Comparison of ENCODE assay signal across 22 mouse cellular contexts in the genomic region with DNA sequence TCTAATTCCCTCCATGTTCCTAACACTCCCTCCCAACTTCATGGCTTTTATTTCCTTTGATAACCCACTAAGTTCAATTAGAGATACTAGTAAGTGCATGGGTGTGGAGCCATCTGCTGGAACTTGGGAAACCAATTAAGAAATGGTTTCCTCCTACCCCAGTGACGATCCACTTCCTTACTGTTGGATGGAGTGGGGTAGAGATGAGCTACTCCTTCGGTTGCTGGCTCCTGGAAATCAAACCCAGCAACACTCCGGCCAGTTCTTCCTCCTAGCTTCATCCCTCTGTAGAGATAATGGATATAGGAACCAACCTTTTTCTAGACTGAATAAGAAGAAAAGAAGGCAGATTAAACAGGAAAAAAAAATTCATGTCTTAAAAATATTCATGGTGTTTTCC.
DNase-seq lines count a peak whose midpoint lies in the region; ATAC-seq and TF ChIP-seq lines count a peak whose summit lies in the region.
"Had no signal": no experiment of that assay in that cellular context is flagged by ENCODE, and none has a peak within 500 bp of the region (broad histone marks: within the 10 kb centered on the region; RNA-seq: fewer than 3 reads in every experiment).

No protein-coding gene starts in this region.

- intact Hi-C loops in heart, adult 2 months (cut with DNase I) = no loop called here
- intact Hi-C loops in heart, postnatal 36 days (cut with DNase I) = no loop called here

- ATAC-seq in liver, postnatal 0 days = no peak
- no peak for ATAC-seq in stomach, postnatal 0 days (ENCODE audit: low FRiP score, low TSS enrichment)
- ATAC-seq: forebrain, embryonic 14.5 days had no signal

- H3K27ac ChIP-seq in heart, adult 2 months = no peak overlapping the region
- no peak overlapping the region for H3K27ac ChIP-seq in liver, postnatal 0 days (ENCODE audit: low read depth)
- H3K27ac ChIP-seq in MEL (ENCODE audit: control insufficient read depth, low read depth, low read length) = no peak overlapping the region
- no peak overlapping the region for H3K27ac ChIP-seq in stomach, postnatal 0 days (replicated peaks)
- H3K27ac ChIP-seq: embryonic facial prominence, embryonic 15.5 days; forebrain, embryonic 10.5 days; gastrocnemius, adult 2 months; heart, embryonic 15.5 days; hindbrain, embryonic 15.5 days had no signal

- no peak for TF ChIP-seq EP300 in heart, adult 2 months (IDR thresholded peaks at IDR 0.05; ENCODE audit: insufficient read depth, low read depth, low read length)
- TF ChIP-seq EP300 in liver, postnatal 0 days (IDR thresholded peaks at IDR 0.05; ENCODE audit: low read depth) = no peak
- no peak for TF ChIP-seq EP300 in MEL (IDR thresholded peaks at IDR 0.05; ENCODE audit: low read depth in 1 of 2, low read length in 2 of 2)
- TF ChIP-seq EP300 in stomach, postnatal 0 days (optimal IDR thresholded peaks at IDR 0.05) = no peak

- H3K36me3 ChIP-seq in heart, adult 2 months (ENCODE audit: control insufficient read depth, insufficient read depth, low read length) = no peaks in the 10 kb centered on the region
- no peaks in the 10 kb centered on the region for H3K36me3 ChIP-seq in liver, postnatal 0 days (replicated peaks; ENCODE audit: insufficient read depth, low read length)
- no peaks in the 10 kb centered on the region; a peak in 2 of 4 replicates for H3K36me3 ChIP-seq in MEL (ENCODE audit: control insufficient read depth in 1 of 2, insufficient read depth in 2 of 2, low read length in 2 of 2)
- H3K36me3 ChIP-seq in stomach, postnatal 0 days (ENCODE audit: control insufficient read depth, insufficient read depth, low read length) = no peaks in the 10 kb centered on the region
- H3K36me3 ChIP-seq: embryonic facial prominence, embryonic 15.5 days; forebrain, embryonic 10.5 days; heart, embryonic 15.5 days; hindbrain, embryonic 15.5 days had no signal

- H3K4me1 ChIP-seq in heart, adult 2 months (ENCODE audit: control insufficient read depth, insufficient read depth, low read length) = peaks cover 2% of the 10 kb centered on the region
- peaks cover 5% of the 10 kb centered on the region for H3K4me1 ChIP-seq in liver, postnatal 0 days (ENCODE audit: insufficient read depth)
- H3K4me1 ChIP-seq in MEL (ENCODE audit: control insufficient read depth in 1 of 2, insufficient read depth in 2 of 2, low read length in 2 of 2) = no peaks in the 10 kb centered on the region
- no peaks in the 10 kb centered on the region for H3K4me1 ChIP-seq in stomach, postnatal 0 days (replicated peaks; ENCODE audit: control insufficient read depth, insufficient read depth)
- H3K4me1 ChIP-seq: hindbrain, embryonic 15.5 days had no signal

- H3K9ac ChIP-seq in heart, adult 2 months (ENCODE audit: low read depth, low read length) = no peak overlapping the region
- no peak overlapping the region for H3K9ac ChIP-seq in liver, postnatal 0 days (replicated peaks)
- H3K9ac ChIP-seq in MEL (ENCODE audit: control insufficient read depth, low read depth, low read length, poor library complexity, severe bottlenecking) = no peak overlapping the region
- H3K9ac ChIP-seq in stomach, postnatal 0 days (ENCODE audit: low read length) = no peak overlapping the region
- H3K9ac ChIP-seq: embryonic facial prominence, embryonic 15.5 days; heart, embryonic 15.5 days; hindbrain, embryonic 15.5 days had no signal

- WGBS in heart, adult 2 months = 67% methylated on average over 3 of the region's 3 CpGs
- 59% methylated on average over 3 of the region's 3 CpGs for WGBS in liver, postnatal 0 days (ENCODE audit: insufficient replicate concordance)
- WGBS in stomach, postnatal 0 days = 86% methylated on average over 3 of the region's 3 CpGs

- no peaks in the 10 kb centered on the region; the same call in 1 of the 2 replicates for H3K79me2 ChIP-seq in heart, adult 2 months (replicated peaks; ENCODE audit: control insufficient read depth, insufficient read depth, low read length)
- no peaks in the 10 kb centered on the region for H3K79me2 ChIP-seq in MEL (ENCODE audit: control insufficient read depth, insufficient read depth, low read length, poor library complexity)

- peak; percentile 5; the same call in 1 of the 2 replicates for TF ChIP-seq RAD21 in MEL (IDR thresholded peaks at IDR 0.05; ENCODE audit: low read depth, low read length)

- H3K4me3 ChIP-seq in heart, adult 2 months = no peak overlapping the region
- H3K4me3 ChIP-seq in liver, postnatal 0 days (ENCODE audit: low read depth, low read length) = no peak overlapping the region
- no peak overlapping the region for H3K4me3 ChIP-seq in MEL (ENCODE audit: control insufficient read depth in 1 of 2, insufficient read depth in 1 of 2, low read depth in 2 of 2, low read length in 2 of 2)
- no peak overlapping the region for H3K4me3 ChIP-seq in stomach, postnatal 0 days (ENCODE audit: low read depth, low read length)
- H3K4me3 ChIP-seq: embryonic facial prominence, embryonic 15.5 days; erythroblast, embryonic 14.5 days; forebrain, embryonic 10.5 days; gastrocnemius, adult 2 months; heart, embryonic 15.5 days; hindbrain, embryonic 15.5 days had no signal

- H3K27me3 ChIP-seq in heart, adult 2 months (ENCODE audit: control insufficient read depth, insufficient read depth, low read length) = no peaks in the 10 kb centered on the region
- no peaks in the 10 kb centered on the region for H3K27me3 ChIP-seq in liver, postnatal 0 days (ENCODE audit: insufficient read depth, low read length)
- H3K27me3 ChIP-seq in MEL (ENCODE audit: control insufficient read depth in 1 of 2, insufficient read depth in 2 of 2, low read length in 2 of 2) = peaks cover 0 to 4% of the 10 kb centered on the region in 2 experiments; a peak in 2 of 4 replicates
- no peaks in the 10 kb centered on the region for H3K27me3 ChIP-seq in stomach, postnatal 0 days (ENCODE audit: control insufficient read depth, insufficient read depth, low read length)
- H3K27me3 ChIP-seq: CH12.LX; embryonic facial prominence, embryonic 15.5 days; heart, embryonic 15.5 days; hindbrain, embryonic 15.5 days had no signal

- no peaks in the 10 kb centered on the region for H3K9me3 ChIP-seq in liver, postnatal 0 days (ENCODE audit: low read length)
- H3K9me3 ChIP-seq in MEL (replicated peaks; ENCODE audit: insufficient read depth, low read length) = no peaks in the 10 kb centered on the region
- no peaks in the 10 kb centered on the region for H3K9me3 ChIP-seq in stomach, postnatal 0 days (ENCODE audit: control insufficient read depth, low read length)
- H3K9me3 ChIP-seq: embryonic facial prominence, embryonic 15.5 days; forebrain, embryonic 10.5 days; heart, embryonic 15.5 days; hindbrain, embryonic 15.5 days had no signal

- no peak for DNase-seq in heart, adult 2 months
- DNase-seq in heart, postnatal 36 days = no peak
- DNase-seq in liver, postnatal 0 days = no peak
- DNase-seq in liver (no peak), MEL (ENCODE audit: low read depth, low spot score) (no peak)
- DNase-seq in stomach, postnatal 0 days (ENCODE audit: low spot score) = no peak
- no peak for DNase-seq in right cerebral cortex, postnatal 4 days
- DNase-seq: adrenal gland, postnatal 25 days; cerebellum, adult 2 months; cerebellum, postnatal 10 days; embryo, embryonic 11 days; gastrocnemius, adult 2 months; gastrocnemius, postnatal 25 days; heart, postnatal 14 days had no signal

- no peak overlapping the region for H3K4me2 ChIP-seq in liver, postnatal 0 days (ENCODE audit: low read depth, low read length)
- H3K4me2 ChIP-seq in stomach, postnatal 0 days (replicated peaks; ENCODE audit: low read depth) = no peak overlapping the region
- H3K4me2 ChIP-seq: embryonic facial prominence, embryonic 15.5 days; heart, embryonic 11.5 days; heart, embryonic 15.5 days; hindbrain, embryonic 15.5 days had no signal

- no peak for TF ChIP-seq POLR2A in heart, adult 2 months (IDR thresholded peaks at IDR 0.05; ENCODE audit: insufficient read depth, low read depth, low read length)
- TF ChIP-seq POLR2A in MEL (IDR thresholded peaks at IDR 0.05; ENCODE audit: control insufficient read depth in 1 of 2, insufficient read depth in 1 of 2, low read depth in 1 of 2, low read length in 2 of 2, poor library complexity in 1 of 2) = no peak

- TF ChIP-seq CTCF in heart, adult 2 months (IDR thresholded peaks at IDR 0.05) = peak; percentile 30
- peak; percentile 9; the same call in 1 of the 2 replicates for TF ChIP-seq CTCF in liver, postnatal 0 days (IDR thresholded peaks at IDR 0.05; ENCODE audit: low read depth)
- peak in 1 of 3 experiments; percentile 10; a peak in 1 of 6 replicates for TF ChIP-seq CTCF in MEL (IDR thresholded peaks at IDR 0.05 in 2 of 3, conservative IDR thresholded peaks at IDR 0.05 in 1 of 3; ENCODE audit: control insufficient read depth in 1 of 3, insufficient read depth in 1 of 3, low read depth in 2 of 3, low read length in 3 of 3, poor library complexity in 1 of 3, severe bottlenecking in 1 of 3)
- peak; percentile 46 for TF ChIP-seq CTCF in stomach, postnatal 0 days (IDR thresholded peaks at IDR 0.05; ENCODE audit: low read depth)

TF ChIP-seq in MEL, 35 proteins besides CTCF, POLR2A, EP300 and RAD21:
- TF ChIP-seq TCF12 (IDR thresholded peaks at IDR 0.05; ENCODE audit: low read depth, low read length) (no peak), KAT2A (conservative IDR thresholded peaks at IDR 0.05; ENCODE audit: low read depth, low read length) (no peak), E2F4 (IDR thresholded peaks at IDR 0.05; ENCODE audit: borderline replicate concordance, low read depth, low read length) (no peak), CHD1 (IDR thresholded peaks at IDR 0.05; ENCODE audit: low read depth, low read length) (no peak), ZC3H11A (IDR thresholded peaks at IDR 0.05; ENCODE audit: low read depth, low read length) (no peak), USF1 (IDR thresholded peaks at IDR 0.05; ENCODE audit: low read depth, low read length) (no peak), HCFC1 (IDR thresholded peaks at IDR 0.05; ENCODE audit: low read depth, low read length) (no peak), CHD2 (IDR thresholded peaks at IDR 0.05; ENCODE audit: low read length) (no peak), NRF1 (IDR thresholded peaks at IDR 0.05; ENCODE audit: insufficient read depth, low read depth, low read length, poor library complexity, severe bottlenecking) (no peak), MAFK (IDR thresholded peaks at IDR 0.05; ENCODE audit: borderline replicate concordance, low read depth, low read length) (no peak)
